Mouse (Mus musculus): ENCODE results near the gene Fhit.

Gene Fhit

GRCm38 (mm10) chr14:10507560-10507959 lies 654.3 kb downstream of the Fhit start:
- no peak for DNase-seq (ENCODE audit: low spot score)

DNA sequence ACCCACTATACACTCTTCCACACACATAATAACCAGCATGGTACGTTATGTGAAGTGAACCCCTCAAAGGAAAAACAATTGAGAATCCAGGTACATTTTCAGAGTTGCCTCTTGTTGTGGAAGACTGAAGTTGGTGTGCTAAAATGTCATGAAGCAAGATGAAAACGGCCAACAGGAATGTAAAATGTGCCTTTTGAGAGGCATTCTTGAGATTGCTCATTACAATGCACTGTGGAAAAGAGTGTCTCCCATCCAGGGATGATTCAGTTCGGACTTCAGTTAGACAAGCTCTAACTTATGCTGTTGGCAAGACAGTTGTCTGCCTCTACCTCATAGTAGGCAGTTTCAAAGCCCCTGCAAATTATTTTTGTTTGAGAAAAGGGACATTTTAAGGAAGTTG lies 676.0 kb downstream of the Fhit start:
- no peak for DNase-seq (ENCODE audit: low spot score)

DNA sequence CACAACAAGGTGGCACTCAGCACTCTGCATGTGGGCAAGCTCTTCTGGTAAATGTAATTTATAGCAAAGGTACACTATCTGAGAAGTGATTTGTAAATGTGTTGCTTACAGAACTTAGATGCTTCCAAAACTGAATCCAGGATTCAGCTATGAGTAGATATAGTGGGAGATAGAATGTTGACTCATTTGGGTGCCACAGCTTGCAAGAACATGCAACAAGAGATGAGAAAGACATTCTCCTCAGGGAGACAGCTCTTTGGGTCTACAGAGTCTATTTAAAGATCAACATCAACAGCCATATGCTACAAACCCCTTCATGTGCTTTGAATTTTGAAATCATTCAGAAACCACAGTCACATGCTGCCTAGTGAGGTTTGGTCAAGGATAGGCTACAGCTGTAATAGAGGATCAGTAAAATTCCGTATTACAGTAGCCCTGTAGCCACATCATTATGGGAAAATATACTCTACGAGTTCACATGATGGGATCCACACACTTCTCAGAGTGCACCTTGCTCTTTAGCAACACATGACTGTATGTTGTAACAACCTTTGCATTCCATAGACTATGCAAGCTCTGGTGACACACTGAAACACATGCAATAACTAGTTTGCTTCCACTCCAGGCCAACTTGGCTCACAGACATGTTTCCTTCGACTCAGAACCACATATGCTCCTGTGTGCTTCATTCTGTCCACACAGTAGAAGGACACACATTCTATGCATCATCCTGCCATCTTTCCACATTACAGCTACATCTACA lies 678.8 kb downstream of the Fhit start:
- DNase-seq (ENCODE audit: low spot score) = no peak

DNA sequence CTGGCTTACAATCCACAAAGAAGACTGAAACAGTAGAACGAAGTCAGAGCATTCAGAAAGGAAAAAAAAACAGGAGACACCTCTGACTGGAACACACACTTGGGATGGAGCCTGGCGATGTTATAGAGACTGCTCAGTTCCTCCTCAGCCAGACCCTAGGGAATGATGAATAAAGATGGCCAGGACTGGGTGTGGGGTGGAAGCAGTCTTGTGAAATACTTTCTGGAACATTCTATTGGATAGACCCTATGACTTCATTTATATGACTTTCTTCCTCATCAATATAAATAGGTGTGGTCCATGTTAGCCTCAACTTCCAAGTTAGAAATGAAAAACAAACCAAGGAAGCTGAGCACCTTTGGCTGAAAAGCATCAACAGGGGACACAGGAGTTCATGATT lies 680.5 kb downstream of the Fhit start:
- DNase-seq (ENCODE audit: low spot score) = no peak

GRCm38 (mm10) chr14:10480681-10481080 lies 681.2 kb downstream of the Fhit start:
- no peak for DNase-seq (ENCODE audit: low spot score)

DNA sequence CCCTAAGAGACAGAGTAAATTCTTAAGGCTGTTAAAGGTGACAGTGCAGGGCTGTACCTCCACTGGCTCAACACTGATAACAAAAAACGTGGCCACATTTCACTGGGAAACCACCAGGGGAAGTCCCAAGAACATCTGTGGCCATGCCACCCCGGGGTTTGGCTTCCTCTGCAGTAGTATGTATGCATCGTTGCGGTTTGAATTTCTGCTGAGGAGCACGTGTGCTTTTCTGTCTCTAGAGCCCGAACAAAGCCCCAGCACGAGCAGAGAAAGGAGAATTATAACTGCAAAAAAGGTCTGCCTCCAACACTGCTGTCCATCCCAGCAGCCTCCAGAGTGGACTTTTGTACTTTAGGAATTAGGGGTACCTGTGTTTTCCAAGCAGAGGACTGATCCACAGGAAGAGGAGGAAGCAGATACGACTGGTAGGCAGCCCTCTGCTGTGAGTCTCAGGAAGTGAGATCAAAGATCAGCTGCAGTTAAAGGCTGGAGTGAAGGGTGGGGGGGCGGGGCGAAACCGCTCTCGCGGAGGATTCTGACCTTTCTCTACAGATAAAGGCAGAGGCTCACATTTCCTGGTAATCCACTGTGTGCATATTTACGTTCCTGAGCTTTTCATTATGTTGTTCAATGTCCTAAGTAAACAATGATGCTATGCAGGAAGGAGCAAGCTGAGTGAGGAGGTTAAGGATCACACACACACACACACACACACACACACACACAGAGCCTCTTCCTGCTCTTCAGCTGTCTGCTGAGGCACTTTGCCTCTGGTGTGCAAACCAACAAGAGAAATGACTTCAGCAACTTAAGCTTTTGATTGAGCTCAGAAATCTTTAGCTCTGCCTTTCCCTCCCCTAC lies 708.6 kb downstream of the Fhit start:
- DNase-seq (ENCODE audit: low spot score) = no peak

DNA sequence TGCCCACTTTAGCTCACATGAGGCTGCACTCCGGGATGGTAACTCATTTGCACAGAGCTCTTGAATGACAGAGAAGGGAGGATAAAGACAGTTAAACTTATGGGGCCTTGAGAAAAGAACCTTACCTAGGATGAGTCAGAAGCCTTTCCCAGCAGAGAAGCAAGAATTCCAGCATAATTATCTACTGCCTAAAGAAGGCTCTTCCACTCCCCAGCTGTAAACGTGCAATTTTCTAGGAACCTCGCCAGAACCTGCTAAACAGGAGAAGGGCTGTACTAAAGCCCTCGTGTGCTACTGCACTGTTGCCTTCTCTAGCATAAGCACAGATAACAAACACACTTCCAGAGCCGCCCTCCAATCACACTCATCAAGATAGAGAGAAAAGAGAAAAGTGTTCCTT lies 709.6 kb downstream of the Fhit start:
- DNase-seq (ENCODE audit: low spot score) = no peak

- no peak for DNase-seq (ENCODE audit: low spot score)
Measured at GRCm38 (mm10) chr14:10445360-10445759, 716.5 kb downstream of the Fhit start.

- no peak for DNase-seq (ENCODE audit: low spot score)
Measured at GRCm38 (mm10) chr14:10439007-10439749, 722.7 kb downstream of the Fhit start.

GRCm38 (mm10) chr14:10436193-10436592 lies 725.6 kb downstream of the Fhit start:
- no peak for DNase-seq (ENCODE audit: low spot score)

- DNase-seq (ENCODE audit: low spot score) = no peak
Measured at GRCm38 (mm10) chr14:10432502-10432901, 729.3 kb downstream of the Fhit start.

DNA sequence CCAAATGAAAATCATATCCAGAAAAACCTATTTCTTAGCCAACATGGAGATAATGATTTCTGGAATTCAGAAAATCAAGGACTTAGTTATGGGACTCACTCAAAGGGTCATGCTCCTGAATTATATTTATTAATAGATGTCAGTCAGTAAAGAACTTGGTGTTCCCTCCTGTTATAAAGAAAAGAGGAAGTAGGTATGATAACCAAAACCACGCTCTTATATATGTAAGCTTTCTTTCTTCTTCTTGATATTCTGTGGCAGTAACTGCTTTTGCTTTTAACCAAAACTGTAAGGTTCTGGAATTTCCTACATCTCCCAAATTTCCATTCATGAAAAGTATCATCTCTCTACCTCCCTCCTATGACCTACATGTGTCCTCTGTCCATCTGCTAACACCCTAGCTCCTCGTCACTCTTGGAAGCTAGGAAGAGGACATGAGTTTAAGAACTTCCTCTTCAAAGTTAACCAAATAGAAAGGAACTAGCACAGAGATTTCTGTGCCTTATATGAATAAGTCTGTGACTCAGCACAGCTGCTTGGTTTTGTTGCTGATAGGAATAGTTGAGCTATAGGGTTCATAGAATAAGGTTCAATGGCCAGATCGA lies 731.3 kb downstream of the Fhit start:
- DNase-seq (ENCODE audit: low spot score) = no peak

DNA sequence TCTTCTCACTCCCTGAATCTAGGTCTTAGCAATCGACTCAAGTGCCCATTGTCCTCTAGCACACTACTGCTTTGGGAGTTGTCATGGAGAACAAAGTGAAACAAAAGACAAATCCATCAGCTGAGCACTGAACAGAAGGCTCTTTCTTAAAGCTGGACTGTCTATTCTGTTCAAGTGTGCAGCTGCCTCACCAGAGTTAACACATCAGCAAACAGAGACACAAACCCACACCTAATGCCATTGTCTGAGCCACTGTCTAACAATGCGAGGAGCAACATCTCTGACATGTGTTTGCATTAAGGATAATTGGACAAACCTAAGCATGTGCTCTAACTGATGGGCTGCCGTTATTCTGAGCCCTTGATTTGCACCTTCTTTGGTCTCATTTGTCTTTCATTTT lies 738.3 kb downstream of the Fhit start:
- DNase-seq (ENCODE audit: low spot score) = no peak

DNA sequence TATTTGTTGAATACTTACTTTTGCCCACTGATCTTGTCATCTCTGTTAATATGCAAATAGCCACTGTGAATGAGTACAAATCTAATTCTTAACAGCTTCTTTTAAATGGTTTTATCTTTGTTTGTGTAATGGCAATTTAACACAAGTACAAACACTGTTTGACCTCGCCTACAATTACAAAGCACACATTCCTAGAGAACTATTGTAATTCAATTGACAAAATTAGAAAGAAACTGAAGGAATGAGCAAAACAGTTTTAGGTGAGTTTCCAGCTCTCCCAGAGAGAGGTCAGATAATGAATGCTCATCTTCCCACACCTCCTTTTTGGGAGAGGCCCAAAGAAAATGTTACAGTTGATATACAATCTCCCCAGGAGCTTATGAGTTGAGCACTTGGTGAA lies 739.6 kb downstream of the Fhit start:
- no peak for DNase-seq (ENCODE audit: low spot score)

DNA sequence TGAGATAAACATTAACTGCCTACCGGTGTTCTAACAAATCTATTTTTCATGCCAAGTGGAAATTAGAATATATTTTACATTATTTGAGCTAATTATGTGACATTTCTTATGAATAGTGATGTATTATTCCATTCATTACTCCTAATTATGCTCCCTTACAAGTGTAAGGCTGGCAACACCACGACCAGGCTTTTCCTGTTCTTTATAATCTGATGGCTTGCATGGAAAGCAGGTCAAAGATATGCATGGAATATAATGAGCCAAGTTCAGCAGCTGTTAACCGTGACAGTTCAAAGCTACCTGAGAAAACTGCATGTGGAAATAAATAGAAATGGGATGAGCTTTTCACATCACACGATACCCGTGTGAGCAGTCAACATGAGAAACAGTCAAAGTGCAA lies 746.8 kb downstream of the Fhit start:
- no peak for DNase-seq (ENCODE audit: low spot score)

DNA sequence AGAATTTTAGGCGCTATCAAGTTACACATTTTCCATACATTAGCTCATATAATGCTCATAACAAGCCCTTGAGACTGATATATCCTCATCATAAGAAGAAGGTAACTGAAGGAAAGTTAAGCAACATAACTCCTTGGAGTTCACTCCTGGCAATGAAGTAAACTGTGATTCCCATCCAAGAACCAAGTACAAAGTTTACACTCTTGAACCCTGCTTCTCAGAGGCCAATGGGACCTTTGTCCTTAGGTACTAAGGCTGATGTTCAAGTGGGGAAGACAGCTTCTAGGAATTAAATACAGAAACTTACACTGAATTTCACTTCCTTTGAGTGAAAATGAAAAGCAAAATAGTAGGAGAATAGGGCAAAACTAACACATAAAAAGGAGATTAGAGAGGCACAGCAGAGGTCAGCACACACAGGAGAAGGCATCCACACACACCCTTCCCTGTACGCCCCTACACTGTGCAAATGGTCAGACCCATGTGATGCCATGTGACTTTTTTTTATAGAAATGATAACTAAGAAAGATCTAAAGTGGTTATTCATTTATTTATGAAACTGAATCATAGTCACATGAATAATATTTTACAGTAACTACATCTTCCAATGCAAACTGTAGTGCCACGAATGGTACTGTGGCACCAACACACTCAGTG lies 752.4 kb downstream of the Fhit start:
- DNase-seq (ENCODE audit: low spot score) = no peak

- no peak for DNase-seq (ENCODE audit: low spot score)
Measured at GRCm38 (mm10) chr14:10405346-10405745, 756.5 kb downstream of the Fhit start.

DNA sequence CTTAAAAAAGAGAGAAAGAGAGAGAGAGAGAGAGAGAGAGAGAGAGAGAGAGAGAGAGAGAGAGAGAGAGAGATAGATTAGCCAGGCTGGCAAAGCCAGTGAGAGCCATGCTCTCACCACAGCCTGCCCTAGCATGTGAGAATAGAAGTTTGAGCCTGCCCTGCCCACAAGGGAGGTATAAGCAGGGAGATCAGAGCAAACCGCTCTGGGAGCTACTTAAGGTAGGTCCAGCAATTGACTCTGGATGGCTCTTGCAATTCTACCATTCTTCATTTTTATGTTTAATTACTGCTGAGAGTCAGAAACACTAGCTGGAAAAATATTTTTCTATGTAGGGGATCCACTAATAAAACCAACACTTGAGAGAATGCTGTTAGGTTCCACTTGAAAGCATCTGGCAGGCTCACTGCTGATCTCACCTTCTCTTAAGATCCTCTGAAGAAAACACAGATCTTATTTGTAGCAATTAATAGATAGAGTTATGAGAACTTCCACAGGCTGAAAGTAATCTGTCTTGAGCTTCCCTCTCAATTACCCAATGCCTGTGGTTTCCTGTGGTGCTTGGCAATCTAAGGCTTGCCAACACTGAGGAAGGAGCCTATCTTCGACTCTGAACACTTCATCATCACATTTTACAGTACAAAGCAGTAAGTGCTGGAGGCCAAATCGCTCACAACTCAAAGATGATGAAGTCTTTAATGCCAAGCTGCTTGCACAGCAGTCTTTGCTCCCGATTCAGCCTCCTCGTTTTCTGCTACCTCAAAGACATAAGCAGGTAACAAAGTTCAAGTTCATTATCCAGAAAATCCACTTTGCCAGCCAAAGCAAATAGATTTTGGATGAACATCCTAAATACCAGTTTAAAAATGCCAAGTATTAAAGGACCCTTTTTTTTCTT lies 793.8 kb downstream of the Fhit start:
- DNase-seq (ENCODE audit: low spot score) = no peak

DNA sequence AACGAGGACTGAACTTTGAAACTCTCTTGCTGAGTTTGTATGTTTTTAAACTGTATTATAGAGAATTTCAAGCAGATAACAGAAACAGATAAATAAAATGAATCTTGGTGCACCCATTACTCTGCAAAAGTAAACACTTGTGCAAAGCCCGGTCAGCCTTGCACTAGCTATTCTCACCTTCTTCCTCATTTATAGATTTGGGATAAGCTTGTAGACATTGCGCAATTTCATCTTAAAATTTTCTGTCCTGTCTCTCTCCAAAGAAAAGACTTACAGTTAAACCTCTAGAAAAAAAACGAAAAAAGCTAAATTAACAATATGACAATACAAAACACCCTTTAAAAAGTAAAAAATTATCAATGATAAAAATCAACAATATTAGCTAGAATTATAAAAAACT lies 795.0 kb downstream of the Fhit start:
- no peak for DNase-seq (ENCODE audit: low spot score)

GRCm38 (mm10) chr14:10364281-10364680 lies 797.6 kb downstream of the Fhit start:
- DNase-seq (ENCODE audit: low spot score) = no peak

GRCm38 (mm10) chr14:10363306-10363705 lies 798.5 kb downstream of the Fhit start:
- DNase-seq (ENCODE audit: low spot score) = no peak

All from adipocyte (in vitro differentiated cells).